Mouse (Mus musculus) midbrain, embryonic 10.5 days (tissue): ENCODE data around the gene Arrdc1. TPM values are rescaled to one million over a fixed set of nuclear protein-coding genes. Genes with fewer than 3 reads are reported as not detected.

Source experiments
- DNase-seq: peaks from one replicate; pipeline ENCODE4 v3.0.0-alpha.2; 2017; ENCODE audit warnings: low spot score
- H3K27ac ChIP-seq: fragments of 300-500 bp; sonication (generic); replicated peaks from 2 replicates; pipeline ENCODE4 v1.5.1; 2016; ENCODE audit warnings: mild to moderate bottlenecking
- H3K27me3 ChIP-seq: fragments of 300-500 bp; sonication (generic); 2 replicates; pipeline ENCODE4 v1.6.1; 2016; ENCODE audit warnings: low read depth, mild to moderate bottlenecking; ENCODE audit not compliant: poor library complexity, severe bottlenecking
- H3K36me3 ChIP-seq: fragments of 300-500 bp; sonication (generic); 2 replicates; pipeline ENCODE4 v1.6.1; 2016; ENCODE audit warnings: mild to moderate bottlenecking, moderate library complexity
- H3K4me1 ChIP-seq: fragments of 300-500 bp; sonication (generic); 2 replicates; pipeline ENCODE4 v1.6.1; 2016
- H3K4me3 ChIP-seq: fragments of 300-500 bp; sonication (generic); 2 replicates; pipeline ENCODE4 v1.5.1; 2016; ENCODE audit warnings: mild to moderate bottlenecking, moderate library complexity
- H3K9me3 ChIP-seq: fragments of 300-500 bp; sonication (generic); replicated peaks from 2 replicates; pipeline ENCODE4 v1.6.1; 2016; ENCODE audit warnings: mild to moderate bottlenecking
- WGBS: fragments of 180-500 bp; shearing (Covaris S2); methylation state at CpG from one replicate; pipeline ENCODE4 v1.1.7; 2016; 5-methylcytosine and 5-hydroxymethylcytosine counted together
- microRNA-seq: library from miRNA; unstranded; fragments of <30 nt; microRNA quantifications from one replicate; pipeline ENCODE4, GENCODE M21; 2017
- polyA plus RNA-seq: library from polyadenylated mRNA; unstranded; fragments of >200 nt; fragmentation: Nextera tagmentation; extraction: Ambion mirVana; gene quantifications from 2 replicates; pipeline ENCODE4 v1.2.1, GENCODE M21; 2016

Arrdc1 gene
- polyA plus RNA-seq, 1 experiment from 2014 or later: 16.2 TPM

- Histone ChIP-seq H3K4me1 (no peaks in the 10 kb centered on the region), H3K27me3 (no peaks in the 10 kb centered on the region), H3K27ac (no peak overlapping the region), H3K36me3 (peaks cover 28% of the 10 kb centered on the region), H3K4me3 (no peak overlapping the region), H3K9me3 (no peaks in the 10 kb centered on the region)
- no peak for DNase-seq
- 85% methylated on average over 6 of the region's 6 CpGs for WGBS
These were observed 44.3 kb downstream of the Arrdc1 start for GRCm38 (mm10) chr2:24890541-24891447.

GRCm38 (mm10) chr2:24888895-24889294 is 46.2 kb downstream of the Arrdc1 start:
- Histone ChIP-seq H3K4me3 (no peak overlapping the region), H3K4me1 (no peaks in the 10 kb centered on the region), H3K9me3 (no peaks in the 10 kb centered on the region), H3K27ac (no peak overlapping the region), H3K27me3 (no peaks in the 10 kb centered on the region), H3K36me3 (peaks cover 44% of the 10 kb centered on the region)
- 87% methylated on average over 5 of the region's 5 CpGs for WGBS
- DNase-seq: no peak

- peaks cover 80% of the 10 kb centered on the region for H3K36me3 ChIP-seq
- 95% methylated on average over 2 of the region's 2 CpGs for WGBS
- H3K27ac ChIP-seq: no peak overlapping the region
- DNase-seq: no peak
- H3K9me3 ChIP-seq: no peaks in the 10 kb centered on the region
- no peak overlapping the region for H3K4me3 ChIP-seq
- H3K4me1 ChIP-seq: no peaks in the 10 kb centered on the region
- no peaks in the 10 kb centered on the region for H3K27me3 ChIP-seq
These were observed 54.4 kb downstream of the Arrdc1 start for GRCm38 (mm10) chr2:24880686-24881085.

Small RNA genes within 50 kb of the gene (microRNA-seq; reads per million reads assigned to microRNA genes)
- gene Gm22875: not detected

Other genes with a start within 250 kb of the Arrdc1 start
- 1.6 and 2.5 TPM in 2 replicates for gene Cacna1b, start 172.1 kb downstream of the Arrdc1 start, polyA plus RNA-seq
- gene Ehmt1, start 15.6 kb downstream of the Arrdc1 start, polyA plus RNA-seq: 137 and 151 TPM in 2 replicates
- gene Zmynd19, start 14.5 kb upstream of the Arrdc1 start, polyA plus RNA-seq: 22.8 and 23.2 TPM in 2 replicates
- gene Dph7, start 27.1 kb upstream of the Arrdc1 start, polyA plus RNA-seq: 33.9 and 36.3 TPM in 2 replicates
- 139 and 143 TPM in 2 replicates for gene Mrpl41, start 39.8 kb upstream of the Arrdc1 start, polyA plus RNA-seq
- gene Pnpla7, start 40.8 kb upstream of the Arrdc1 start, polyA plus RNA-seq: 5.0 and 5.3 TPM in 2 replicates
- 66.4 and 84.9 TPM in 2 replicates for gene Nsmf, start 119.1 kb upstream of the Arrdc1 start, polyA plus RNA-seq
- gene Entpd8, start 145.1 kb upstream of the Arrdc1 start, polyA plus RNA-seq: not detected in 2 replicates
- gene Noxa1, start 159.9 kb upstream of the Arrdc1 start, polyA plus RNA-seq: 0.09 TPM in 1 of 2 replicates, not detected in the other
- gene Nrarp, start 245.5 kb upstream of the Arrdc1 start, polyA plus RNA-seq: 65.8 and 74.1 TPM in 2 replicates